Mouse (Mus musculus): Measurements from ENCODE around the gene Slc2a12. TPM values are rescaled to one million over a fixed set of nuclear protein-coding genes. Genes with fewer than 3 reads are reported as not detected.

The Slc2a12 gene
- 0.11 TPM for polyA plus RNA-seq (2017; shearing (Covaris generic))

GRCm38 (mm10) chr10:22644853-22645491 is at the start of gene Slc2a12:
Slc2a12 (plus strand) TSS chr10:22645011.

GRCm38 (mm10) chr10:22731272-22732093 is 86.7 kb downstream of the Slc2a12 start, which contains the start of gene Tbpl1:
Tbpl1 (minus strand) TSS chr10:22731938.

Other genes starting within 250 kb of the Slc2a12 start
- gene Tbpl1, start 86.9 kb downstream of the Slc2a12 start, polyA plus RNA-seq (2017; shearing (Covaris generic)), result 60.3 TPM
- not detected for gene Tcf21, start 175.2 kb downstream of the Slc2a12 start, polyA plus RNA-seq (2017; shearing (Covaris generic))

Measured in CD4-positive, CD25-positive, alpha-beta regulatory T cell (primary cell).